Mouse (Mus musculus) granulocyte monocyte progenitor cell, adult 5-6 weeks (primary cell): ENCODE data around the gene Fndc8. TPM values are rescaled to one million over a fixed set of nuclear protein-coding genes. Genes with fewer than 3 reads are reported as not detected.
"Not testable (repeated sequence)": the region's sequence is repeated elsewhere in the genome, so short reads cannot be mapped to it uniquely, and the experiment has no call there.

ENCODE experiments used
- ATAC-seq: replicated peaks from 2 replicates; pipeline ENCODE4 v1.8.0; 2016; ENCODE audit warnings: mild to moderate bottlenecking, moderate TSS enrichment, inconsistent platforms; ENCODE audit not compliant: poor library complexity, severe bottlenecking
- total RNA-seq, 2 experiments: library from RNA; stranded (forward) in 1 of 2; stranded (reverse) in 1 of 2; fragments of 200-712, 200-1000 nt in 1 of 2; fragments of >200 nt in 1 of 2; fragmentation: Nextera tagmentation in 1 of 2; gene quantifications; 2 replicates each; pipeline ENCODE4 v1.2.3; 2014 to 2017

The Fndc8 gene
- total RNA-seq, 2 experiments from 2014 or later: not detected

DNA sequence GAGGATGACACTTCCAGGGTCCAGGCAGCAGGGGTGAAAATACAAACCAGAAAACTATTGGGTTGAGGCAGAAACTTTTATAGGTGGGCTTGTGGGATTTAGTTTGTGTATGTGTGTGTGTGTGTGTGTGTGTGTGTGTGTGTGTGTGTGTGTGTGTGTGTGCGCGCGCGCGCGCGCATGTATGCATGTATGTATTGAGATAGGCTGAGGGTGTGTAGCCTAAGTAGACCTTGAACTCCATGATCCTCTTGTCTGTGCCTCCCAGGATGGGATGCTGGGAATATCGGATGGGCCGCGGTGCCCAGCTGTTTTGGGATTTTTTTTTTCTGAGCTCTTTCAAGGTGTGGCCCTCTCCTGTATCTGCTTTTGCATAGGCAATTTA lies 16.7 kb downstream of the Fndc8 start:
- ATAC-seq: no peak

DNA sequence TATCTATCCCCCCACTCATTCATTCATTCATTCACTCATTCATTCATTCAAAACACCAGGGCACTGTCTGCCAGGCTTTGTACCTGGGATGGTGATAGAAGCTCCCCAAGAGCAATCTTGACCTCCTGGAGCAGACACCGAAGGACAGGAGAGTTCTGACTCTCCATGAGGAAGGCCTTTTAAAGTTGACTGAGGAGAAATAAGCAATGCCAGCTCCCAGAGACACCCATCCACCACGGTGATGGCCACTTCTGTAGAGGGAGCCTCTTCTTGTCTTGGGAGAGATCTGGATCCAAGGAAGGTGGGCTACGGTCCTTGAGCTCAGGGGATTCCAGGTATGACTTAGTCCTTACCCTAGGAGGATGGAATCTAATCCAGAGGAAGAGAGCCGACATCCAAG lies 18.3 kb downstream of the Fndc8 start, which contains the start of gene Unc45b:
TSS of gene Unc45b (plus strand) at position 301 of the 400 bp plus-strand sequence.
- ATAC-seq: no peak

DNA sequence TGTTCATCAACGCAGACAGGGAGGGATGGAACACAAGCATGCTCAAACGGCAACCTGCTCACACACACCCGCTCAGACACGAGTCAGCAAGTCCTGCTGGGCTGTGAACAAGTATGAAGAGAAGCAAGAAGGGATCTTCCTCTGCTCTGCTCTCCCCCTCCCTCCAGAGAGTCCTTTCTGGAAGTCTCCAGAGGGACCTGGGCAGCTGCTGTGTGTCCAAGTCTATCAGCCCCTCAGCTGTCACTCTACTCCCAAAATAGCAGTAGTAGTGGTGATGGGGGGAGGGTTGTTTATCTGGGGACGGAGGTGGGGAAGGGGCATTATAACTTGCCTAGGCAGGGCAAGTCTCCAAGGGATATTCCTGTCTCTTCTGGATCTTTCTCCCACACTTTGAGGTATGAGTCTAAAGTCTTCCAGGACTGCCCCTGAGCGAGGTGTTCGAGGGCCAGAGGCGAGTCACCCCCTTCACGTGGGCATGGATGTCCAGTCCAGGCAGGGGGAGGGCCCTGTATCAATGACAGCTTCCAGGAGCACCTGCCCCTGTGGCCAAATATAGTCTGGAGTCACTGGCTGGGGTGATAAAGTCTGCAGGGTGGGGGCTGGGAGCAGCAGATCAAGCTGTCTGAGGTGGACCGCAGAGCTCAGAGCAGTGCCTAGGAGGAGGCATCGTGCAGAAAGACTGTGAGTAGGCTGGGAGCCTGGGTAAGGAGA lies 18.9 kb downstream of the Fndc8 start:
- no peak for ATAC-seq

DNA sequence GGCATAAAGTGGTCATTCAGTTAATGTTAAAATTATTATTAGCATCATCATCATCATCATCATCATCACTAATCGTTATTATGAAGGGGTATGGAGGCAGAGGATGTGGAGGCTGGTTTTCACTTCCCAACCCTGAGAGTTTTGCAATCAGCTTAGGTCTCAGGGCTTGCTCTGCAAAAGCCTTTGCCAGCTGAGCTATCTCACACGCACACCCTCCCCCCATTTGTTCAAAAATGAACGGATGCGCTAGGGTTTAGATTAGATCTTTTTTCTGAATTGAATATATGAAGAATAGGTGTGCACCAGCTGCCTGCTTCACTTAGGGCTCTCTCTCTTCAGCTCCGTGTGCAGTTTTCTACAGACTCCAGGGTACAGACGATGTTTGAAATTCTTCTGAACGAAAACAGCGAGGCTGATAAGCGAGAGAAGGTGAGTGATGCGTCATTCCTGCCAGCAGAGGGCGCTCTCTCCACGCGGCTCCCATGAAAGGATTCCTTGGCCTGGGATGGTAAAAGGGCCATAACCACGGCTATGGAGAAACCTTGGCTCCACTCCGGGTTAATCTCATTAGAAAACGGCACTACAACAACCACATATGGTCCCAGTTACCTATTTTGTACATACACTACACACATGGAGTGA lies 22.9 kb downstream of the Fndc8 start:
- peak; percentile 86 for ATAC-seq

DNA sequence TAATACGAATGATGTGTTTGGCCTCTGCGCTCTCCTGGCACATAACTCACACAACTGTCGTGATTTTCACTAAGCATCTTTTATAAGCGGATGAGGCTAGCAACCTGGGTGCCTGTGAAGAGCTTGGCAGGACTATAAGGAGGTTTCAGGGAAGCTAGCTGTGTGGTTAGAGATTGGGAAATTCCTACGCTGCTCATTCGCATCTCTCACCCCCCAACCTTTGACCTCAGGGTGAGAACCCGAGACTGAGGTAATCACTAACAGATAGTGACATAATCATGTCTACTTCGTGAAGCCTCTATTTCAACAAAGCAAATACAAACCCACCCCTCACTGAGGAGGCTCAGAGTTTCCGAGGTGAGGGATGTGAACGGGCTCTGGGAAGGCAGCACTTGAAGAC lies 28.8 kb downstream of the Fndc8 start:
- ATAC-seq: peak; percentile 55

DNA sequence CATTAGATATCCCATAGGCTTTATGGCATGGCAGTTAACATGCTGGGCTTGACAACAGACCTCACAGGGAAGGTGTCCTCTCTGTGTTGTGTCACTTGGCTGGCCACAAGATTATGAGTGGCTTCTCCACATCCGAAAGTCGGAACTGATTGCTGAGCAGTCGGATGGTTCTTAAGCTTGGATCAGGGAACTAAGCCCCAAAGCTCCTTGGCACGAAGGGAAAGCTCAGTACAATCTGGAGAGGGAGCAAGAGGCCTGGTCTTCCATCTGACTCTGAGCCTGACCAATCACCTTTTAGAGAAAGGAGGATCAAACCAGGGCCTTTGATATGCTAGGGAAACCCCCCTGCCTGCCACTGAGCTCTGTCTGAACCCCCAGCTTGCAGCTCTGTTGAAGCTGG lies 29.8 kb downstream of the Fndc8 start:
- ATAC-seq: no peak

DNA sequence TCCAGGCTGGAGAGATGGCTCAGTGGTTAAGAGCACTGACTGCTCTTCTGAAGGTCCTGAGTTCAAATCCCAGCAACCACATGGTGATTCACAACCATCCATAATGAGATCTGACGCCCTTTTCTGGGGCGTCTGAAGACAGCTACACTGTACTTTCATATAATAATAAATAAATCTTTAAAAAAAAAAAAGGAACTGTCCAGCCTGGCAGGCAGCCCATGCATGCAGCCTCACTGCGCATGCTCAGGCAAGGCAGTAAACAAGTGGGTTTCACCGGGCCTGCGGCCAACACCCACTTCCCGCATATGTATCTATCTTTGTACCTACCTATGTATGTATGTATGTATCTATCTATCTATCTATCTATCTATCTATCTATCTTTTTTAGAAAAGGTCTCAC lies 32.0 kb downstream of the Fndc8 start:
- ATAC-seq: not testable (repeated sequence)

DNA sequence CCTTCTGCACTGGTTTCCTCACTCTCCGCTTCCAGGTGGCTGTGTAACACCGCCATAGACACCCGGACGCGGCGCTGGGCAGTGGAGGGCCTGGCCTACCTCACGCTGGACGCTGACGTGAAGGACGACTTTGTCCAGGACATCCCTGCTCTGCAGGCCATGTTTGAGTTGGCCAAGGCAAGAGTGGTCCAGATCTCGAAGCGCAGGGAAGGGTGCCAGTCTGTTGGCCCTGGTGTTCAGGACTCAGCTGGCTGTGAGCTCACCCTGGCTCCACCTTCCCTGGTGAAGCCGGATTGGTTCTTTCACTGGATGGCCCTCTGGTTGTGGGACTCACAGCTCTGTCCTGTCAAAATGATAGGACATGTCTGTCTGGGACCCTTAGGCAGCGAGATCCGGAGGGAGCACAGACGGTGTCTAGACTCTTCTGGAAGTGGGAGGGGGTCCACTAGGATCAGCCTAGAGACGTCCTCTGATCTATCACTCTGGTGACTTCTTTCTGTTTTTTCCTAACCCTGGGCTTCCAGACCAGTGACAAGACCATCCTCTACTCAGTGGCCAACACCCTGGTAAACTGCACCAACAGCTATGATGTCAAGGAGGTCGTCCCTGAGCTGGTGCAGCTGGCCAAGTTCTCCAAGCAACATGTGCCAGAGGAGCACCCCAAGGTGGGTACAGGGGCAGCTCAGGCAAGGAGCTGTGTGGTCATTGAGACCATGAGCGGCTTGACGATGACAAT lies 37.1 kb downstream of the Fndc8 start:
- no peak for ATAC-seq

DNA sequence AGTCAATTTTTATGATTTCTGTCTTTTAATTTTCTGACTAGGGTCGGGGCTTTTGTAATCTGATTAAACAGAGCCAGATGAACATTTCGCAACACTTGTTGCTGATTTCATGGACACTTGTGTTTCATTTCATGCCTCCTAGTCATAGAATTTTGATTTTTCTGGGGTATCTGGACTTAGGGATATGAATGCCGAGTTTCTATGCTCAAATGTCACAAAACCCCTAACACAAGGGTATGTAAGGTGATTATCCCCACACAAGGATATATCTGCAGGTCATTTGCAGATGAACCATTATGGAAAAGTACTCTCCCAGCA lies 37.7 kb downstream of the Fndc8 start:
- ATAC-seq: peak; percentile 43

DNA sequence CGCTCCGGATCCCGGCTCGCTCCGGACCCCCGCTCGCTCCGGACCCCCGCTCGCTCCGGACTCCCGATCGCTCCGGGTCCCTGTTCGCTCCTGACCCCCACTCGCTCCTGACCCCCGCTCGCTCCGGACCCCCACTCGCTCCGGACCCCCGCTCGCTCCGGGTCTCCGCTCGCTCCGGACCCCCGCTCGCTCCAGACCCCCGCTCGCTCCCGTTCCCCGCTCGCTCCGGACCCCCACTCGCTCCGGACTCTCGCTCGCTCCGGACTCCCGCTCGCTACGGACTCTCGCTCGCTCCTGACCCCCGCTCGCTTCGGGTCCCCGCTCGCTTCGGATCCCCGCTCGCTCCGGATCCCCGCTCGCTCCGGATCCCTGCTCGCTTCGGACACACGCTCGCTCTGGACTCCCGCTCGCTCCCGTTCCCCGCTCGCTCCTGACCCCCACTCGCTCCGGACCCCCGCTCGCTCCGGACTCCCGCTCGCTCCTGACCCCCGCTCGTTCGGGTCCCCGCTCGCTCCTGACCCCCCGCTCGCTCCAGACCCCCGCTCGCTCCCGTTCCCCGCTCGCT lies 38.5 kb downstream of the Fndc8 start:
- not testable (repeated sequence) for ATAC-seq

DNA sequence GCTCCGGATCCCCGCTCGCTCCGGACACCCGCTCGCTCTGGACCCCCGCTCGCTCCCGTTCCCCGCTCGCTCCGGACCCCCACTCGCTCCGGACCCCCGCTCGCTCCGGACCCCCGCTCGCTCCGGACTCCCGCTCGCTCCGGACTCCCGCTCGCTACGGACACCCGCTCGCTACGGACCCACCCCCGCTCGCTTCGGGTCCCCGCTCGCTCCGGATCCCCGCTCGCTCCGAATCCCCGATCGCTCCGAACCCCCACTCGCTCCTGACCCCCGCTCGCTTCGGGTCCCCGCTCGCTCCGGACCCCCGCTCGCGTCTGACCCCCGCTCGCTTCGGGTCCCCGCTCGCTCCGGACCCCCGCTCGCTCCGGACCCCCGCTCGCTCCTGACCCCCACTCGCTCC lies 39.2 kb downstream of the Fndc8 start:
- ATAC-seq: not testable (repeated sequence)

DNA sequence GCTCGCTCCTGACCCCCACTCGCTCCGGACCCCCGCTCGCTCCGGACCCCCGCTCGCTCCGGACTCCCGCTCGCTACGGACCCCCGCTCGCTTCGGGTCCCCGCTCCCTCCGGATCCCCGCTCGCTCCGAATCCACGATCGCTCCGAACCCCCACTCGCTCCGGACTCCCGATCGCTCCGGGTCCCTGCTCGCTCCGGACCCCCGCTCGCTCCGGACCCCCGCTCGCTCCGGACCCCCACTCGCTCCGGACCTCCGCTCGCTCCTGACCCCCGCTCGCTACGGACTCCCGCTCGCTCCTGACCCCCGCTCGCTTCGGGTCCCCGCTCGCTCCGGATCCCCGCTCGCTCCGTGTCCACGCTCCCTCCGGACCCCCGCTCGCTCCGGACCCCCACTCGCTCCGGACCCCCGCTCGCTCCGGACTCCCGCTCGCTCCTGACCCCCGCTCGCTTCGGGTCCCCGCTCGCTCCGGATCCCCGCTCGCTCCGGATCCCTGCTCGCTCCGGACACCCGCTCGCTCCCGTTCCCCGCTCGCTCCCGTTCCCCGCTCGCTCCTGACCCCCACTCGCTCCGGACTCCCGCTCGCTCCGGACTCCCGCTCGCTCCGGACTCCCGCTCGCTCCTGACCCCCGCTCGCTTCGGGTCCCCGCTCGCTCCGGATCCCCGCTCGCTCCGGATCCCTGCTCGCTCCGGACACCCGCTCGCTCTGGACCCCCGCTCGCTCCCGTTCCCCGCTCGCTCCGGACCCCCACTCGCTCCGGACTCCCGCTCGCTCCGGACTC lies 39.9 kb downstream of the Fndc8 start:
- not testable (repeated sequence) for ATAC-seq

DNA sequence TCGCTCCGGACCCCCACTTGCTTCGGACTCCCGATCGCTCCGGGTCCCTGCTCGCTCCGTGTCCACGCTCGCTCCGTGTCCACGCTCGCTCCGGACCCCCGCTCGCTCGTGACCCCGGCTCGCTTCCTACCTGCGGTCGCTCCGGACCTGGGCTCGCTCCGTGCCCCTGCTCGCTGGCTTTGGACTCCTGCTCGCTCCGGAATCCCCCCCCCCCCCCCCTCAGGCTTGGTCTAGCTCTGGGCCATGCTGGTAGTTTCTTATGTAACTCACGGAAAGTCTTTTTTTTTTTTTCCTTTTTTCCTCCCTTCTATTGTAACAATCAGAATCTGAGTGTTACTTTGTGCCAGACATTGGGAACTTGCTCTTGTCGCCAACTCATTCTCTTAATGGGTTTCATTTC lies 41.3 kb downstream of the Fndc8 start:
- no peak for ATAC-seq

DNA sequence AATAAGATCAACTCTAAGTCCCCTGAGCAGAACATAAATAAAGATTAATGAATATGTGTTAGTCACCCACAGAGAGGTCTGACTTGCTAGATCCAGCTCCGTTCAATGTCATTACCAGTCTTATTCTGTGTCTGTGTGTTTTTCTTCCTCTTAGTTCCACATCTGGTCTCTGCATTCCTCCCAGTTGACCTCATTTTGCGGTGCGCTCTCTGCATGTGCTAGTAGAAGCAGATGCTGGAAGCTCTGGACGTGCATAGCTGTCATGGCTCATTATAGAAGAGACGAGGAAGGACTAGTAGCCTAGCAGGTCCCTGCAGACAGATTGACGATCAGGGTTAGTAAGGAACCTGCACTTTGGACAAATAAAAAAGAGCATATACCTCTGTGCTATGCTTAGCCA lies 51.4 kb downstream of the Fndc8 start:
- no peak for ATAC-seq

DNA sequence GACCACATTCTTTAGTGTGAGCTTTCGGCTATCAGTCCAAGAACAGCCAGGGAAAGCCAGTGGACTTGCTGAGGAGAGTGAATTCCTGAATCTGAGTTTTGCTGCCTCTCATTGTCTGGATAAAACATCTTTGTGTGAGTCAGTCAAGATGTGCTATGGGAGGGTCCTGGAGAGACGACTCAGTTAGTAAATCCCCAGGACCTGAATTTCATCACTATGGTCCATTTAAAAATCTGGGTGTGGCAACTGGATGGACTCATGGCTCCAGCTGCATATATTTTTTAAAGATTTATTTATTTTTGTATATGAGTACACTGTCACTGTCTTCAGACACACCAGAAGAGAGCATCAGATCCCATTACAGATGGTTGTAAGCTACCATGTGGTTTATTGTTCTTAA lies 53.7 kb downstream of the Fndc8 start:
- no peak for ATAC-seq

DNA sequence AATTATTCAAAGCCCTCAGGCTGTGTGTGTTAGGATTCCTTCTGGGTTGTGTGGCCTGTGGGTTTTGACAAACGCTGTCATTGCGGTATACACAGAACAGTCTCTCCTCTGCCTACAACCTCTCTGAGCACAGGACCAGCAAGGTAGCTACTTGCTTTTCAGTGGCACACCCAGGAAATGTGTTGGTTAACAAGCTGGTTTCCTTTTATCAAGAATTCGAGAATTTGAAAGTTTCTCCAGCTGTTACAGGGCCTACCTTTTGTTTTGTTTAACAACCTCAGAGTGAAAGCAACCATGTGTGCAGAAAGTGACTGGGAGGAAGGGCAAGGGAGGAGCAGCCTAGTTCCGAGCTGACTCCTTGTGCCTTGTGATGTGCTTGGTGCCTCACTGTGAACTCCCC lies 55.5 kb downstream of the Fndc8 start:
- no peak for ATAC-seq

DNA sequence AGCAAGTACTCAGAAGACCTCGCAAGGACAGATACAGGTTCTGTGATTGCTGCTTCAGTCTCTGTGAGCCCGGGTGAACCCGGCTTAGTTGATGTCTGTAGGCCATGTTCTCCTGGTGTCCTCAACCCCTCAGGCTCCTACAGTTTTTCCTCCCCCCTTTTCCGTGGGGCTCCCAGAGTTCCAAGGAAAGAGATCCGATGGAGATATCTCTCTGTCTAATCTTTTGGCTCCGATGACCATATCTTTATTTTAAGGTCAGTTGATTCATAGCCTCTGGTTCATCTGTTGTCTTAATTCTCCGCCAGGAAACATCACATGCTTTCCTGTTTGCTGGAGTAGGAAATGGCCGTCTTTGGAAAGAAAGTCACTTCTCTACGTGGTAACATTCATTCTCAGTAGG lies 57.1 kb downstream of the Fndc8 start:
- ATAC-seq: no peak
